Mouse (Mus musculus) erythroblast, embryonic 14.5 days (primary cell): ENCODE results near the gene Dysf.

ENCODE experiments used
- GATA1 ChIP-seq: IDR thresholded peaks from 2 replicates; pipeline ENCODE4 v1.6.1; 2012; ENCODE audit warnings: low read length, inconsistent platforms, mixed read lengths
- TAL1 ChIP-seq: IDR thresholded peaks from 3 replicates; pipeline ENCODE4 v1.6.1; 2012; ENCODE audit warnings: low read length, inconsistent platforms, mixed read lengths

GRCm38 (mm10) chr6:84243385-84243784 lies 235.0 kb downstream of the Dysf start:
- no peak for TF ChIP-seq GATA1
- no peak for TF ChIP-seq TAL1
